Mouse (Mus musculus) limb, embryonic 13.5 days (tissue): ENCODE measurements around the gene Tceal5. TPM values are rescaled to one million over a fixed set of nuclear protein-coding genes. Genes with fewer than 3 reads are reported as not detected.
A peak's percentile ranks its signal among the peaks of the same experiment; 100 is the strongest.
"Not testable (repeated sequence)": the region's sequence is repeated elsewhere in the genome, so short reads cannot be mapped to it uniquely, and the experiment has no call there.

Experiments used
- ATAC-seq: fragments of 200-750 bp; cut with Nextera tagmentation; 2 replicates; pipeline ENCODE4 v1.8.0; 2017; ENCODE audit warnings: low read depth, moderate number of reproducible peaks, moderate TSS enrichment; ENCODE audit not compliant: low FRiP score
- H3K27ac ChIP-seq: fragments of 300-500 bp; sonication (generic); 2 replicates; pipeline ENCODE4 v1.5.1; 2015; ENCODE audit warnings: inconsistent platforms, mild to moderate bottlenecking, moderate library complexity
- H3K27me3 ChIP-seq: fragments of 300-500 bp; sonication (generic); 2 replicates; pipeline ENCODE4 v1.6.1; 2015; ENCODE audit warnings: mild to moderate bottlenecking, inconsistent platforms
- H3K36me3 ChIP-seq: fragments of 300-500 bp; sonication (generic); 2 replicates; pipeline ENCODE4 v1.6.1; 2015; ENCODE audit warnings: inconsistent platforms, mild to moderate bottlenecking, moderate library complexity
- H3K4me1 ChIP-seq: fragments of 300-500 bp; sonication (generic); 2 replicates; pipeline ENCODE4 v1.6.1; 2015; ENCODE audit warnings: inconsistent platforms
- H3K4me2 ChIP-seq: fragments of 300-500 bp; sonication (generic); replicated peaks from 2 replicates; pipeline ENCODE4 v1.6.1; 2015; ENCODE audit warnings: inconsistent platforms, mild to moderate bottlenecking, moderate library complexity
- H3K4me3 ChIP-seq: fragments of 300-500 bp; sonication (generic); 2 replicates; pipeline ENCODE4 v1.5.1; 2015; ENCODE audit warnings: moderate library complexity, mild to moderate bottlenecking, inconsistent platforms
- H3K9ac ChIP-seq: fragments of 300-500 bp; sonication (generic); 2 replicates; pipeline ENCODE4 v1.6.1; 2015; ENCODE audit warnings: mild to moderate bottlenecking, inconsistent platforms
- H3K9me3 ChIP-seq: fragments of 300-500 bp; sonication (generic); 2 replicates; pipeline ENCODE4 v1.6.1; 2016; ENCODE audit warnings: inconsistent platforms
- WGBS: fragments of 180-500 bp; shearing (Covaris S2); methylation state at CpG from one replicate; pipeline ENCODE4 v1.1.7; 2015; 5-methylcytosine and 5-hydroxymethylcytosine counted together
- polyA plus RNA-seq: library from polyadenylated mRNA; unstranded; fragments of >200 nt; fragmentation: Nextera tagmentation; extraction: Ambion mirVana; gene quantifications from 2 replicates; pipeline ENCODE4 v1.2.1, GENCODE M21; 2015

Tceal5 gene
- polyA plus RNA-seq, 1 experiment from 2014 or later, result 13.1 TPM

DNA sequence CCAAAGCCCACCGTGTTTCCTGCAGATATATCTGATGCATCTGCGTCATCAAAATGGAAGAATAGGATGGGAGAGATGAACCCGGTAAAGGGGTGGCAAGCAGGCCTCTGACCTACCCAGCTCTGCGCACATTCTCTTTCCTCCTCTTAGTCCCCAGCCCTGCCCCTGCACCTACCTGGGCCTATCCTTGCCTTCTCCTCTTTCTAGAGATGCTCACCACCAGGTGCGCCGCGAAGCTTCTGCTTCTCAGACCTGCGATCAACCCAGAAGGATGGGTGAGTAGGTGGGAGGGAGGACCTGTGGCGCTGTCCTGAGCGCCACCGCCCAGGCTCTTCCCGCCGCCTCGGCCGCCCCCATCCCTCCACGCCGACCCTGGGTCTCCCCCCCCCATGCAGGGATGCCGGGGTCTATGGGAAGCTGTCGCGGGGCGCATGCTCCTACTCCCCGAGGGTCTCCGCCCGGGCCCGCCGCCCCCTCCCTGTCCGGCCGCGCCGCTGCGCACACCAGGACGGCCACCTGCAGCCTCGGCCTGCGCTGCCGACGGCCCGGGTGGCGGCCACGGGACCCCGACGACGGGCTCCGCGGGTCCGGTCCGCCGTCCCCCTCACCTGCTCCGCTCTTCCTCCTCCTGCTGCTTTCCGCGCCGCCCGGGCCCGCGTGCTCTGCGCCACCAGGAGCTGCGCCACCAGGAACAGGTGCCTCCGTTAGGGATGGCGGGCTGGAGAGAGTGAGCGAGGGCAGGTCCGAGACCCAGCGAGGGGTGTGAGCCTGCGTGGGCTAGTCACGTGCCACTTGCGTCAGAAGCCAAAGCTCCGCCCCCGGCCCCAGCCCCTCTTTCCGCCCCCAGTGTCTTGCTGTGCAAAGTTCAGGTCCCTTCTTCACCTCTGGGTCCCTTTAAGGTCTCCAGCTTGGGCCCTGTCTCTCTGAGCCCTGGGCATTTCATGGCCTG lies 11.3 kb upstream of the Tceal5 start, which contains the start of the genes Tceal7 and Bex1:
Tceal7 (plus strand) TSS at position 51 of the 949 bp plus-strand sequence.
Bex1 (minus strand) TSS at position 785 of the 949 bp plus-strand sequence.
- H3K36me3 ChIP-seq, H3K27ac ChIP-seq, H3K9me3 ChIP-seq, H3K9ac ChIP-seq, H3K4me1 ChIP-seq, H3K27me3 ChIP-seq: not testable (repeated sequence)
- peak within 1 kb of the TSS; percentile 59 for H3K4me2 ChIP-seq
- peak within 1 kb of the TSS; percentile 42 for H3K4me3 ChIP-seq
- ATAC-seq, result peak; percentile 86
- 15% methylated on average over 9 of the region's 67 CpGs for WGBS

DNA sequence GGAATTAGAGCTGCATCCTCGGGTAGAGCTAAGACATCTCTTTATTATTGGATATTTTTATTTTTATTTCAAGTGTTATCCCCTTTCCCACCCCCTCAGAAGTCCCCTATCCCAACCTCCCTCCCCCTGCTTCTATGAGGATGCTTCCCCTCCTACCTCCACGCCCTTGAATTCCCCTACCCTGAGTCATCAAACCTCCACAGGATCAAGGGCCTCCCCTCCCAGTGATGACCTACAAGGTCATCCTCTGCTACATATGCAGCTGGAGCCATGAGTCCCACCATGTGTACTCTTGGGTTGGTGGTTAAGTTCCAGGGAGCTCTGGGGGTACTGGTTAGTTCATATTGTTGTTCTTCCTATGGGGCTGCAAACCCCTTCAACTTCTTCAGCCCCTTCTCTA lies 9.7 kb upstream of the Tceal5 start:
- H3K4me1 ChIP-seq, result no peaks in the 10 kb centered on the region
- no peaks in the 10 kb centered on the region for H3K9me3 ChIP-seq
- H3K27me3 ChIP-seq, result peaks cover 12% of the 10 kb centered on the region; the same call in 1 of the 2 replicates
- no peak overlapping the region for H3K4me2 ChIP-seq
- no peak overlapping the region for H3K4me3 ChIP-seq
- no peak overlapping the region for H3K9ac ChIP-seq
- ATAC-seq, result no peak
- WGBS, result 63% methylated on average over 2 of the region's 2 CpGs
- H3K36me3 ChIP-seq, result no peaks in the 10 kb centered on the region
- no peak overlapping the region for H3K27ac ChIP-seq

DNA sequence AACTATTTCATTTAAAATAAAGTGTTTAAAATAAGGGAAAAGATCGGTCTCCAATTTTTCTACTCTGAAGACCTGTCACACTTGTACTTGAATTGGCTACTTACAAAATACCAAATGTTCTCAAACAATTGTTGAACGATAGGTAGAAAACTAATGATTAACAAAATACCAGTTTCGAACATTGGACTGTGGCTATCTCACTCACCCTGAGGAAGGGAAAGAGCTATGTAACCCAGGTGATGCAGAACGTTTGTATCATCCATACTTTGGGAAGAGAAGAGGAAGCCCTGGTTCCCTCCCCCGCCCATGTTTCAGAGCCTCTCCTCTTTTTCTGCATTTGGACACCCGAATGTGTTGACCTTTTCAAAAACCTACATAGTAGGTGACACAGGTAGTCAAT lies 730 bp upstream of the Tceal5 start:
- no peak overlapping the region for H3K4me2 ChIP-seq
- no peaks in the 10 kb centered on the region for H3K4me1 ChIP-seq
- no peak for ATAC-seq
- no peak overlapping the region for H3K4me3 ChIP-seq
- H3K36me3 ChIP-seq, result no peaks in the 10 kb centered on the region
- peaks cover 6% of the 10 kb centered on the region; the same call in 1 of the 2 replicates for H3K27me3 ChIP-seq
- H3K27ac ChIP-seq, result no peak overlapping the region
- H3K9me3 ChIP-seq, result no peaks in the 10 kb centered on the region
- H3K9ac ChIP-seq, result no peak overlapping the region
- WGBS, result 74% methylated on average over 6 of the region's 6 CpGs

- no peaks in the 10 kb centered on the region for H3K4me1 ChIP-seq
- H3K36me3 ChIP-seq, result no peaks in the 10 kb centered on the region
- H3K4me3 ChIP-seq, result peak overlapping the region; percentile 48
- 12% methylated on average over 7 of the region's 7 CpGs for WGBS
- H3K27me3 ChIP-seq, result peaks cover 4% of the 10 kb centered on the region; the same call in 1 of the 2 replicates
- no peaks in the 10 kb centered on the region for H3K9me3 ChIP-seq
- H3K9ac ChIP-seq, result peak overlapping the region; percentile 55
- no peak overlapping the region for H3K27ac ChIP-seq
- ATAC-seq, result peak; percentile 59; the same call in 1 of the 2 replicates
- peak overlapping the region; percentile 64 for H3K4me2 ChIP-seq
These were observed 419 bp downstream of the Tceal5 start for GRCm38 (mm10) chrX:136203257-136203656.

DNA sequence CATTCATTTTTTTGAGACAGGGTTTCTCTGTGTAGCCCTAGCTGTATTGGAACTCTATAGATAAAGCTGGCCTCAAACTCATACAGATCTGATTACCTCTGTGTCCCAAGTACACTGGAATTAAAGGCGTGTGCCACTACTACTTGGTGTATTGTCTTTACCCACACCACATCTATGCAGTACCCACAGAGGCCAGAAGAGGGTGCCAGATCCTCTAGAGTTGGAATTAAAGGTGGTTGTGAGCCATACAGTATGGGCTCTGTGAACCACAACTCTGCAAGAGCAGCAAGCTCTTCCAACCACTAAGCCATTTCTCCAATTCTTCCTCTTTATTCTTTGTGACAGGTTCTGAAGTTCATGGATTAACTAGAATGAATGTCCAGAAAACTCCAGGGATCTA lies 6.8 kb downstream of the Tceal5 start:
- no peak overlapping the region for H3K9ac ChIP-seq
- no peaks in the 10 kb centered on the region for H3K9me3 ChIP-seq
- no peaks in the 10 kb centered on the region for H3K4me1 ChIP-seq
- H3K27ac ChIP-seq, result no peak overlapping the region
- ATAC-seq, result no peak
- no peak overlapping the region for H3K4me3 ChIP-seq
- WGBS, result 60% methylated on average over 1 of the region's 1 CpGs
- H3K36me3 ChIP-seq, result no peaks in the 10 kb centered on the region
- H3K27me3 ChIP-seq, result no peaks in the 10 kb centered on the region
- no peak overlapping the region for H3K4me2 ChIP-seq

GRCm38 (mm10) chrX:136195193-136195944 lies 8.3 kb downstream of the Tceal5 start:
- Histone ChIP-seq H3K27me3 (no peaks in the 10 kb centered on the region), H3K27ac (no peak overlapping the region), H3K4me3 (no peak overlapping the region), H3K4me2 (no peak overlapping the region), H3K4me1 (no peaks in the 10 kb centered on the region), H3K9me3 (no peaks in the 10 kb centered on the region), H3K36me3 (no peaks in the 10 kb centered on the region), H3K9ac (no peak overlapping the region)
- 83% methylated on average over 16 of the region's 16 CpGs for WGBS
- no peak for ATAC-seq

DNA sequence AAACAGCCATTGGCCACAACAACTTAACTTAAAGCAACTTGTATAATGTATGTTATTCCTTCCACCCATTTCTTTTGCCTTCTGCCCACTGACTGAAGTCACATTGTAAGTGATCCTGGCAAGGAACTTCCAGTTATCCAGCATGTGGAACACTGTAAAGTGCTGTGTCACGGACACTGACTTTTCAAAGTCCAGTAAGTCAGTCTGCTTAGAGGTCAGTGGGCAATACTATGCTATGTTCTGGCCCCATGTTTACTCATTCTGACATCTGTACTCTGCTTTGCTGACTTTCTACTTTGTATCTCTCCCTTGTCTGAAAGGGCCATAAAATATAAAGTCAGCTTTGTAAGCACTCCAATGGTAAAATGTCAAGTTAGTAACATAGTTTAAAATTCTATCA lies 20.6 kb downstream of the Tceal5 start:
- 82% methylated on average over 1 of the region's 1 CpGs for WGBS
- no peak overlapping the region for H3K27ac ChIP-seq
- no peak overlapping the region for H3K9ac ChIP-seq
- no peaks in the 10 kb centered on the region for H3K36me3 ChIP-seq
- no peak for ATAC-seq
- H3K27me3 ChIP-seq, result peaks cover 9% of the 10 kb centered on the region; the same call in 1 of the 2 replicates
- H3K4me1 ChIP-seq, result no peaks in the 10 kb centered on the region
- no peak overlapping the region for H3K4me3 ChIP-seq
- H3K9me3 ChIP-seq, result no peaks in the 10 kb centered on the region
- H3K4me2 ChIP-seq, result no peak overlapping the region

GRCm38 (mm10) chrX:136180897-136181553 lies 22.7 kb downstream of the Tceal5 start:
- no peak overlapping the region for H3K27ac ChIP-seq
- H3K27me3 ChIP-seq, result peaks cover 16% of the 10 kb centered on the region; the same call in 1 of the 2 replicates
- H3K9ac ChIP-seq, result no peak overlapping the region
- no peaks in the 10 kb centered on the region for H3K9me3 ChIP-seq
- no peaks in the 10 kb centered on the region for H3K36me3 ChIP-seq
- no peak overlapping the region for H3K4me3 ChIP-seq
- H3K4me1 ChIP-seq, result no peaks in the 10 kb centered on the region
- 23% methylated on average over 11 of the region's 11 CpGs for WGBS
- H3K4me2 ChIP-seq, result no peak overlapping the region
- ATAC-seq, result no peak

DNA sequence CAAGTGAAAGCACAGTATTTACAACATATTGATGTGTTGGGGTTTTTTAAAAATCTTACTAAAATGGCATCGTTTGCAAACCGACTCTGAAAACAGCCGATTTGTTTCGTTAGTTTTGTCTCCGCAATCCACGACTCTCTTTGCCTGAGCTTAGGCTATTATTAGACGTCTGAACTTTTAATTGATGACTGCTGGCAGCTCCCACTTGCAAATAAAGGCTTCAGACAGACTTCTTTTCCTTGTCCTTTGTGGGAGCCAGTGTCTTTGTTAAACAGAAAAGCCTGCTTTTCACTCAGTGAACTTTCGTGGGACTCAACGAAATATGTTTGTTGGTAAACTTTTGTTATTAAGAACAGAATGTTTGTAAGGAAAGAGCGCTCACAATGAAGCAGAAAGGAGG lies 30.9 kb downstream of the Tceal5 start:
- Histone ChIP-seq H3K4me3 (peak overlapping the region; percentile 59), H3K4me2 (peak overlapping the region; percentile 63), H3K9me3 (no peaks in the 10 kb centered on the region), H3K27me3 (peaks cover 20% of the 10 kb centered on the region; the same call in 1 of the 2 replicates), H3K27ac (no peak overlapping the region; the same call in 1 of the 2 replicates), H3K4me1 (peaks cover 3% of the 10 kb centered on the region; the same call in 1 of the 2 replicates), H3K36me3 (peaks cover 6% of the 10 kb centered on the region), H3K9ac (peak overlapping the region; percentile 50)
- 25% methylated on average over 10 of the region's 10 CpGs for WGBS
- ATAC-seq, result no peak

DNA sequence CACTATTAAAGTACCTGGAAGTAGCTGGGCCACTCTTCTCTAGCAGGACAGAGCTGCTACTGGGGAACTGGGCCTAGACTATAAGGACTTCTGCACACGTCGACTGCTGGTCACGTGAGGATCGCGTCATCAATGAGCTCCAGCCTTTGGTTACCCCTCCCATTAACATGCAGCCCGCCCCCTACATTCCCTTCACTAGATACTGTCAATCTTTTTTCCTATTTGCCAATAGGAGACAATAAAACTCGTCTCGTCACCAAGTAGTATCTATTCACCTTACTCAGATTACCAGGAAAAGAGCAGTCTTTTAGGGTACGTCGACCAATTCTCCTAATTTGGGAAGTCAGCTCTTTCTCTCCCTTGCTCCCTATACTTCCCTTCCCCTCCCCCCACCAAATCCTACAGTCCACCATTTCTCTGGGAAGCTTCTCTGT lies 31.5 kb downstream of the Tceal5 start, which contains the start of gene Tceal8:
Tceal8 (minus strand) TSS at position 225 of the 434 bp plus-strand sequence.
- Histone ChIP-seq H3K9me3 (no peaks in the 10 kb centered on the region), H3K9ac (peak within 1 kb of the TSS; percentile 77), H3K27ac (peak within 1 kb of the TSS; percentile 85), H3K36me3 (peaks cover 6% of the 10 kb centered on the region), H3K27me3 (peaks cover 18% of the 10 kb centered on the region; the same call in 1 of the 2 replicates), H3K4me1 (peaks cover 3% of the 10 kb centered on the region; the same call in 1 of the 2 replicates), H3K4me3 (peak within 1 kb of the TSS; percentile 59), H3K4me2 (peak within 1 kb of the TSS; percentile 63)
- WGBS, result 18% methylated on average over 10 of the region's 10 CpGs
- peak; percentile 98 for ATAC-seq
